Mouse (Mus musculus) liver, adult 2 months (tissue): Measurements from ENCODE around the gene Sorbs1. TPM values are rescaled to one million over a fixed set of nuclear protein-coding genes. Genes with fewer than 3 reads are reported as not detected.

Source experiments
- DNase-seq: peaks from one replicate; pipeline ENCODE4 v3.0.0-alpha.2; 2011; ENCODE audit warnings: low read depth, low spot score; ENCODE audit errors: extremely low read depth
- H3K27ac ChIP-seq: fragments of 200-500 bp; replicated peaks from 2 replicates; pipeline ENCODE4 v1.5.1; 2012; ENCODE audit warnings: low read depth, mild to moderate bottlenecking, control low read depth, inconsistent platforms, low read length; ENCODE audit not compliant: insufficient read depth
- H3K27me3 ChIP-seq: fragments of 200-500 bp; 2 replicates; pipeline ENCODE4 v1.6.1; 2012; ENCODE audit warnings: mild to moderate bottlenecking, moderate library complexity, low read length, inconsistent platforms; ENCODE audit not compliant: control insufficient read depth, insufficient read depth
- H3K36me3 ChIP-seq: fragments of 200-500 bp; 2 replicates; pipeline ENCODE4 v1.6.1; 2012; ENCODE audit warnings: low read length, inconsistent platforms; ENCODE audit not compliant: control insufficient read depth, insufficient read depth
- H3K4me1 ChIP-seq: fragments of 200-500 bp; 2 replicates; pipeline ENCODE4 v1.6.1; 2011; ENCODE audit warnings: low read length; ENCODE audit not compliant: control insufficient read depth, insufficient read depth
- H3K4me3 ChIP-seq: fragments of 200-500 bp; 2 replicates; pipeline ENCODE4 v1.5.1; 2011; ENCODE audit warnings: low read depth, mild to moderate bottlenecking, control low read depth, low read length, moderate library complexity; ENCODE audit not compliant: insufficient read depth
- H3K79me2 ChIP-seq: fragments of 200-500 bp; 2 replicates; pipeline ENCODE4 v1.6.1; 2012; ENCODE audit warnings: inconsistent platforms, mild to moderate bottlenecking, low read length, moderate library complexity; ENCODE audit not compliant: control insufficient read depth, insufficient read depth
- H3K9ac ChIP-seq: fragments of 200-500 bp; 2 replicates; pipeline ENCODE4 v1.6.1; 2012; ENCODE audit warnings: low read depth, mild to moderate bottlenecking, control low read depth, inconsistent platforms, low read length
- CTCF ChIP-seq: fragments of 200-500 bp; IDR thresholded peaks from 2 replicates; pipeline ENCODE4 v1.5.1; 2011; ENCODE audit warnings: low read depth, low read length, control low read depth
- POLR2A ChIP-seq: fragments of 200-500 bp; IDR thresholded peaks from 2 replicates; pipeline ENCODE4 v1.6.1; 2011; ENCODE audit warnings: low read length, control low read depth; ENCODE audit not compliant: insufficient read depth; ENCODE audit errors: extremely low read depth
- WGBS: fragments of 180-500 bp; shearing (Covaris S2); methylation state at CpG from one replicate; pipeline ENCODE4 v1.1.7; 2018; 5-methylcytosine and 5-hydroxymethylcytosine counted together
- polyA plus RNA-seq: library from polyadenylated mRNA; depleted of rRNA; stranded (reverse); fragments of >200 nt; gene quantifications from 2 replicates; pipeline ENCODE4 v1.2.3, GENCODE M21; 2012
- total RNA-seq: library from RNA; depleted of rRNA; stranded (reverse); fragments of >200 nt; gene quantifications from 2 replicates; pipeline ENCODE4 v1.2.3, GENCODE M21; 2014

The Sorbs1 gene
- total and polyA plus RNA-seq, 2 experiments = 12.0 to 41.0 TPM

- Histone ChIP-seq H3K4me3 (no peak overlapping the region), H3K27ac (no peak overlapping the region), H3K9ac (no peak overlapping the region), H3K4me1 (peaks cover 15% of the 10 kb centered on the region; the same call in 1 of the 2 replicates), H3K27me3 (no peaks in the 10 kb centered on the region), H3K79me2 (no peaks in the 10 kb centered on the region; the same call in 1 of the 2 replicates), H3K36me3 (peaks cover 23% of the 10 kb centered on the region)
- TF ChIP-seq POLR2A (no peak), CTCF (no peak)
- no peak for DNase-seq
- WGBS = 87% methylated on average over 3 of the region's 3 CpGs
Measured at GRCm38 (mm10) chr19:40355075-40355474, 158.5 kb downstream of the Sorbs1 start.

DNA sequence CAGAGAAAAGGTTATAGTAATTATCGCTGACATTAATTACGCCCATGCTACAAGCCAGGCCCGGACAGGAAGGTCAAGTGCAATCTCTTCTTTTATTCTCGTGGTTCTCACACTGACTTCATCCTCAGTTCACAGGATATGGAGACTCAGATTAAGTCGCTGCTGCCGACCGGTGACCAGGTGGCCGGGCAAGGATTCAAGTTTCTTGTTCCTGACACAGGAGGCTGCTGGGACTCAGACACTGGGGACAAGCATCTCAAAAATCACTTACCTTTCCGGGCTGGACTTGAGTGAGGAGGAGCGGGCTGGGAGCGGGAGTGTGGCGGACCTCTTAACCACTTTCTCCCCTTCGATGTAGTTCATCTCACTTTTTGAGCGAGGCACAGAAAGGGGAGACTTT, 161.6 kb downstream of the Sorbs1 start:
- no peak overlapping the region for H3K9ac ChIP-seq

GRCm38 (mm10) chr19:40350835-40351234, 162.7 kb downstream of the Sorbs1 start:
- no peak for DNase-seq
- H3K36me3 ChIP-seq = peaks cover 43% of the 10 kb centered on the region
- TF ChIP-seq CTCF = no peak
- 91% methylated on average over 4 of the region's 4 CpGs for WGBS
- 0 out of 2 replicates have a peak, but pooled peaks cover 3% of the 10 kb centered on the region for H3K79me2 ChIP-seq
- H3K27me3 ChIP-seq = no peaks in the 10 kb centered on the region
- H3K4me3 ChIP-seq = no peak overlapping the region
- no peak overlapping the region for H3K9ac ChIP-seq
- peaks cover 14% of the 10 kb centered on the region for H3K4me1 ChIP-seq
- no peak overlapping the region for H3K27ac ChIP-seq

More for the DNA sequence above, 161.6 kb downstream of the Sorbs1 start:
- TF ChIP-seq CTCF = no peak
- TF ChIP-seq POLR2A = no peak
- no peak for DNase-seq
- WGBS = 84% methylated on average over 14 of the region's 14 CpGs
- Histone ChIP-seq H3K4me1 (peaks cover 20% of the 10 kb centered on the region), H3K4me3 (no peak overlapping the region), H3K36me3 (peaks cover 36% of the 10 kb centered on the region), H3K27me3 (no peaks in the 10 kb centered on the region), H3K79me2 (0 out of 2 replicates have a peak, but pooled peaks cover 3% of the 10 kb centered on the region), H3K27ac (no peak overlapping the region)

DNA sequence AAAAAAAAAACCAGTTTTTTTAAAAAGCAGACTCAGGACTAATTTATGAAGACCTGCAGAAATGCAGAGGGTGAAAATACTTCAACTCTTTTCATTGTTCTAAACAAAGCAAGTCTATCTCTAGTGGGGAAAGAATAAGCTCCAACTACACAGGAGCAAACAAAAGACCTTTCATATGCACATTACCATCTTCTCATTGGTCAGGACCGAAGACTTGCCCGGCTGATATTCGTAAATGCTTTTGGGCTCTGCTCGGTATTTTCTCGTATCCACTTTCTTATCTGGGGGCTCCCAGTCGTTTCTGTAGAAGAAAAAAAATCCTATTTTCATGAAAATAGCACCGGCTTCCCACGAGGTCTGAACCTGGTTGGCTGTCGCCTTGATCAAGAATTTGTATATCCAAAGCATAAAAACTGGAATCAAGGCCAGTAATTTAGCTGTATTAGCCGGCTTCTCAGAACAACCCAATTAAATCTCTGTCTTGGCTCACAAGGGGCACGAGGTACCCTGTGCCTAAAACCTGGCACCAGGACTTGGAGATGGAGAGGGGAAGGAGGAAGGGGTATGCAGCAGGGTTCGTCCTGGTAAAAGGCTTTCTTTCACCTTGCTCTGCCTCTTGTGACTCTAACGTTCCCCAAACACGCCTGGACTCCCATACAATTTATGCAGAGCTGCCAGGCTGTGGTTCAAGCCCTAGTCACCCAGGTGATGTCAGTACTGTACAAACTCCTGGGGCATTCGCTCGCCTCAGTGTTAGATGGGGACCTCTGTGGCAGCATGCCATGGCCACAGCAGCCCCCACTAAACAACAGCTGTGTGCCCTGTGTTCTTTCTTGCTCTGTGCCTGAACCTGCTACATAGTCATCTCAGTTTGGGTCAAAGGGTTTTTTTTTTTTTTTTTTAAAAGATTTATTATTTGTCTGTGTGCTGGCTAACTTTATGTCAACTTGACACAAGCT, 163.6 kb downstream of the Sorbs1 start:
- DNase-seq = no peak
- 0 out of 2 replicates have a peak, but pooled peaks cover 3% of the 10 kb centered on the region for H3K79me2 ChIP-seq
- WGBS = 83% methylated on average over 16 of the region's 16 CpGs
- H3K4me3 ChIP-seq = no peak overlapping the region
- peaks cover 45% of the 10 kb centered on the region for H3K36me3 ChIP-seq
- TF ChIP-seq POLR2A = no peak
- no peak for TF ChIP-seq CTCF
- H3K27me3 ChIP-seq = no peaks in the 10 kb centered on the region
- H3K9ac ChIP-seq = no peak overlapping the region
- 0 out of 2 replicates have a peak overlapping the region, but pooled peaks have one; percentile 18 for H3K27ac ChIP-seq
- peaks cover 14% of the 10 kb centered on the region for H3K4me1 ChIP-seq

DNA sequence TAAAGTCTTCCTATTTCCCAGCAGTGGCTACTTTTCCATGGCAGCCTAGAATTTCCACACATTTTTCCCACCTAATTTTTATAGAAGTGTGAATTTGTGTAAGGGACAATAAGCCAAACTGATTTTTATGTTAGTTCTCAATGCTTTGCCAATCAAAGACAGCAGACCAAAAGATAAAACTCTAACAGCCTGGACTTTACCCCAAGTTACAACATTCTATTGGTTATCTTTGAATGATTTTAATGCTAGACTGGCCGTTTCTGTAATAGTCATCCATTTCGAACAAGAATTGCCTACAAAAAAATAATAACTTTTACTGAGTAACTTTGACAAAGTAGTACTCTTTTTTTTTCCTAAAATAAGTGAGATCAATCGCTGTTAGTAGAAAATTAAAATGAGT, 164.3 kb downstream of the Sorbs1 start:
- 19% methylated on average over 3 of the region's 3 CpGs for WGBS
- peak; percentile 93 for DNase-seq
- peaks cover 51% of the 10 kb centered on the region for H3K36me3 ChIP-seq
- peak overlapping the region; percentile 67 for H3K27ac ChIP-seq
- H3K27me3 ChIP-seq = no peaks in the 10 kb centered on the region
- 0 out of 2 replicates have a peak, but pooled peaks cover 3% of the 10 kb centered on the region for H3K79me2 ChIP-seq
- H3K4me3 ChIP-seq = no peak overlapping the region
- peaks cover 14% of the 10 kb centered on the region for H3K4me1 ChIP-seq
- H3K9ac ChIP-seq = no peak overlapping the region
- TF ChIP-seq CTCF (no peak), POLR2A (no peak)

DNA sequence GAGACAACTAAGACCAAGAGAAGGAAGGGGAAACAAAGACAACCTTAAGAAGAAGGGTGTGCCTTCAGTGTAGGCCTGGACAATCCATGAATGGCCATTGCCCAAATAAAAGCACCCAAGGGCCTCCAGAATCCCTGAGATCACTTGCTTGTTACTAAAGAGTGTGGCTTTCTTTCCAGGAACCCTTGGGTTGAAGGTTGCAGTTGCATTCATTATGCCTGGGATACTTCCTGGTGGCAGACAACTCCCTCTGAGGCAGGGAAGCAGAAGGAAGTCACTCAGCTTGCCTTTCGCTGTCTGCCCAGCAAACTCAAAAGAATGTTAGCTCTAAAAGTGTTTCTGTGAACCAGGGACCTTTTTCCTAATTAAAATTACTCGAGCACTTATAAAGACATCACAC, 164.9 kb downstream of the Sorbs1 start:
- 80% methylated on average over 2 of the region's 2 CpGs for WGBS
- TF ChIP-seq POLR2A (no peak), CTCF (no peak)
- Histone ChIP-seq H3K4me1 (peaks cover 14% of the 10 kb centered on the region), H3K4me3 (no peak overlapping the region), H3K27ac (peak overlapping the region; percentile 67), H3K27me3 (no peaks in the 10 kb centered on the region), H3K9ac (0 out of 2 replicates have a peak overlapping the region, but pooled peaks have one; percentile 1), H3K79me2 (0 out of 2 replicates have a peak, but pooled peaks cover 3% of the 10 kb centered on the region), H3K36me3 (peaks cover 54% of the 10 kb centered on the region)
- no peak for DNase-seq
